Mouse (Mus musculus) embryo, embryonic 11.5 days (tissue): Measurements from ENCODE around the gene Arfgap1.
A peak's percentile ranks its signal among the peaks of the same experiment; 100 is the strongest.

Experiments used
- DNase-seq: peaks from one replicate; pipeline ENCODE4 v3.0.0-alpha.2; 2012; ENCODE audit warnings: low read depth, low spot score

The Arfgap1 gene

GRCm38 (mm10) chr2:180985635-180986034 is 18.6 kb downstream of the Arfgap1 start:
- DNase-seq: no peak

- no peak for DNase-seq
Observed at GRCm38 (mm10) chr2:180986449-180986848, 19.4 kb downstream of the Arfgap1 start, which contains the start of gene Col20a1. TSS of gene Col20a1 (plus strand) at chr2:180986535.

- no peak for DNase-seq
Observed at GRCm38 (mm10) chr2:180987001-180987400, 20.0 kb downstream of the Arfgap1 start.

GRCm38 (mm10) chr2:180987432-180988030 is 20.5 kb downstream of the Arfgap1 start:
- DNase-seq: peak; percentile 9

GRCm38 (mm10) chr2:180988347-180988913 is 21.4 kb downstream of the Arfgap1 start:
- DNase-seq: no peak

GRCm38 (mm10) chr2:180988948-180989347 is 21.9 kb downstream of the Arfgap1 start:
- DNase-seq: no peak

- DNase-seq: no peak
Observed at GRCm38 (mm10) chr2:180990347-180990746, 23.3 kb downstream of the Arfgap1 start.

- no peak for DNase-seq
Observed at GRCm38 (mm10) chr2:180994360-180994759, 27.3 kb downstream of the Arfgap1 start.

GRCm38 (mm10) chr2:180995457-180995856 is 28.4 kb downstream of the Arfgap1 start:
- DNase-seq: no peak

- peak; percentile 34 for DNase-seq
Observed at GRCm38 (mm10) chr2:180996436-180996835, 29.4 kb downstream of the Arfgap1 start.

- no peak for DNase-seq
Observed at GRCm38 (mm10) chr2:180996905-180997304, 29.9 kb downstream of the Arfgap1 start.

- no peak for DNase-seq
Observed at GRCm38 (mm10) chr2:181007054-181007453, 40.0 kb downstream of the Arfgap1 start.

GRCm38 (mm10) chr2:181008339-181008738 is 41.3 kb downstream of the Arfgap1 start:
- no peak for DNase-seq

GRCm38 (mm10) chr2:181031406-181031934 is 64.4 kb downstream of the Arfgap1 start:
- no peak for DNase-seq
